Mouse (Mus musculus) limb, embryonic 10.5 days (tissue): Measurements from ENCODE around the gene Gbx2. TPM values are rescaled to one million over a fixed set of nuclear protein-coding genes. Genes with fewer than 3 reads are reported as not detected.

Experiments used
- DNase-seq: peaks from one replicate; pipeline ENCODE4 v3.0.0-alpha.2; 2017; ENCODE audit warnings: low spot score
- H3K27ac ChIP-seq: fragments of 300-500 bp; sonication (generic); 2 replicates; pipeline ENCODE4 v1.5.1; 2016; ENCODE audit warnings: mild to moderate bottlenecking
- H3K27me3 ChIP-seq: fragments of 300-500 bp; sonication (generic); 2 replicates; pipeline ENCODE4 v1.6.1; 2016; ENCODE audit warnings: low read depth, mild to moderate bottlenecking; ENCODE audit not compliant: poor library complexity, severe bottlenecking
- H3K36me3 ChIP-seq: fragments of 300-500 bp; sonication (generic); 2 replicates; pipeline ENCODE4 v1.6.1; 2016; ENCODE audit warnings: mild to moderate bottlenecking, moderate library complexity
- H3K4me1 ChIP-seq: fragments of 300-500 bp; sonication (generic); 2 replicates; pipeline ENCODE4 v1.6.1; 2016
- H3K4me3 ChIP-seq: fragments of 300-500 bp; sonication (generic); 2 replicates; pipeline ENCODE4 v1.5.1; 2016; ENCODE audit warnings: mild to moderate bottlenecking, moderate library complexity
- H3K9me3 ChIP-seq: fragments of 300-500 bp; sonication (generic); replicated peaks from 2 replicates; pipeline ENCODE4 v1.6.1; 2016; ENCODE audit warnings: mild to moderate bottlenecking
- WGBS: fragments of 180-500 bp; shearing (Covaris S2); methylation state at CpG from one replicate; pipeline ENCODE4 v1.1.7; 2016; 5-methylcytosine and 5-hydroxymethylcytosine counted together
- polyA plus RNA-seq: library from polyadenylated mRNA; unstranded; fragments of >200 nt; fragmentation: Nextera tagmentation; extraction: Ambion mirVana; gene quantifications from 2 replicates; pipeline ENCODE4 v1.2.1, GENCODE M21; 2016

The Gbx2 gene
- polyA plus RNA-seq, 1 experiment from 2014 or later = 5.3 TPM

DNA sequence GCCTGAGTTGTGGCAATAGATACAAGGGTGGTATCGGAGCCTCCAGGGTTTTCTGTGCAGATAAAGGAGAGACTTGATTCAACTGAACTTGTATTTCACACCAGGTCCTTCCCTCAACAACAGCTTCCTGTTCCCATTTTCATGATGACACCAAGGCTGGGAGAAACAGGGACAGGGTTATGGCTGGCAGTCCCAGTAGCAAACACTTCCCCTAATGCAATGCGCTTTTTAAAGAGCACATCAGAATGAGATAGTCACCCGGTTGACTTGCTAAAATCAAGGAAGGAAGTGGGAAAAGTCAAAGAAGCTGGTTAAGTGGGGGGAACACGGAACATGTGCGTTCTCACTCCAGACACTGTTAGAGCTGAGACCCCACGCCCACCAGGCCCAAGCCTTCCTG is 39.6 kb downstream of the Gbx2 start:
- H3K9me3 ChIP-seq = no peaks in the 10 kb centered on the region
- DNase-seq = no peak
- peaks cover 10% of the 10 kb centered on the region; the same call in 1 of the 2 replicates for H3K27me3 ChIP-seq
- peaks cover 42% of the 10 kb centered on the region for H3K36me3 ChIP-seq
- 89% methylated on average over 6 of the region's 6 CpGs for WGBS
- no peak overlapping the region for H3K27ac ChIP-seq
- peaks cover 11% of the 10 kb centered on the region for H3K4me1 ChIP-seq
- no peak overlapping the region for H3K4me3 ChIP-seq

DNA sequence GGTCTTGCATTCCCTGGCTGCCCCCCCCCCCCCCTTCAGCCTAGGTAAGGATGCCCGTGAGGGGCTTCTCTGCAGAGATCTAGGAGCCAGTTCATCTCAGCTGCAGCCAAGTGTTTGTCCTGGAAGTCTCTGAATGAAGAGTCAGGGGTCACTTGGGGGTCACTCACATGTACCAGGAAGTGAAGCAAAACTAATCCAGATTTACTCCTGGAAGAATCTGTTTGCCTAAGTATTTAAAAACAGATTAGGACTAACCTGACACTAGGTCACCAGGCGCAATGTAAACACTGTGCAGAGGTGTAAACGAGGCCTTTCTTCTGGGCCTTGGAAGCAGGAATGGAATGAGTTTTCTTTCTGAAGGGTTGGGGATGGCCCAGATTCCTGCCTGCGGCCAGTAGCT is 45.3 kb downstream of the Gbx2 start:
- Histone ChIP-seq H3K9me3 (no peaks in the 10 kb centered on the region), H3K4me1 (peaks cover 38% of the 10 kb centered on the region), H3K27ac (peak overlapping the region; percentile 17; the same call in 1 of the 2 replicates), H3K4me3 (no peak overlapping the region), H3K36me3 (peaks cover 37% of the 10 kb centered on the region), H3K27me3 (no peaks in the 10 kb centered on the region)
- no peak for DNase-seq
- whole genome bisulfite sequencing = 11% methylated on average over 4 of the region's 4 CpGs

DNA sequence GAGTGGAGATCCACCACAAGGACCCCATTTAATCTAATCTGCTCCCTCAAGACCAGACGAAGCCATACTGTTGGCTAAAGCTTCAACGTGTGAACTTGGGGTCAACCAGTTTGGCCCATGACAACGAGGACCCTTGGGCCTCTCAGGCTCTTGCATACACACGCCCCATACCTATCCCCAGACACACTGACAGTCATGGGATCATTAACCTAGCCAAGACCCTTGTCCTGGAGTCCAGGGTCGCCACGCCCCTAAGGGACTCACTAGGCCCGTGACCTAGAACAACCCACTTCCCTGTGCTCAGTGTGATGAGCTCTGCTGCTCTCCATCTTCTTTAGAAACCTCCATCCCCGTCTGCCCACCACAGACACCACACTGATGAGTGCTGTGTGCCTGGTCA is 46.6 kb downstream of the Gbx2 start:
- H3K4me3 ChIP-seq = no peak overlapping the region
- H3K27ac ChIP-seq = no peak overlapping the region
- no peak for DNase-seq
- no peaks in the 10 kb centered on the region for H3K27me3 ChIP-seq
- peaks cover 24% of the 10 kb centered on the region for H3K36me3 ChIP-seq
- peaks cover 49% of the 10 kb centered on the region for H3K4me1 ChIP-seq
- 89% methylated on average over 8 of the region's 8 CpGs for WGBS
- H3K9me3 ChIP-seq = no peaks in the 10 kb centered on the region

DNA sequence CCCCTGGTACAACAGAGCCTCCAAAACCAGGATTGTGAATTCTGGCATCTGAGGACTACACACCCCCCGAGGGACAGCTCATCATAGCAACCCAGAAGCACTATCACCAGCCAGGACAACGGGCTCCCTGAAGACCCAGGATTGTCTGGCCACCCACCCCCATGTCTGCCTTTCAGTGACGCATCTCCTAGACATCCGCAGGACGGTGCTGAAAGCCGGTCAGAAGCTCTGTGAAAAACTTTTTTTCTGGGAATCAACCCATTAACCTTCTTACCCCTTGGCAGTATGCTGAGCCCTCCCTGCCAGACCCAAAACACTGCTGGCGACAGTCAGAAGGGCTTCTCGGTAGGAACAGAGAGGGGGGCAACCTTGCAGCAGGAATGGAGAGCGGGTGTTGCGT is 50.1 kb downstream of the Gbx2 start:
- H3K36me3 ChIP-seq = 0 out of 2 replicates have a peak, but pooled peaks cover 6% of the 10 kb centered on the region
- WGBS = 84% methylated on average over 10 of the region's 10 CpGs
- H3K4me1 ChIP-seq = peaks cover 50% of the 10 kb centered on the region
- no peak for DNase-seq
- no peaks in the 10 kb centered on the region for H3K9me3 ChIP-seq
- no peaks in the 10 kb centered on the region for H3K27me3 ChIP-seq
- no peak overlapping the region for H3K27ac ChIP-seq
- no peak overlapping the region for H3K4me3 ChIP-seq

DNA sequence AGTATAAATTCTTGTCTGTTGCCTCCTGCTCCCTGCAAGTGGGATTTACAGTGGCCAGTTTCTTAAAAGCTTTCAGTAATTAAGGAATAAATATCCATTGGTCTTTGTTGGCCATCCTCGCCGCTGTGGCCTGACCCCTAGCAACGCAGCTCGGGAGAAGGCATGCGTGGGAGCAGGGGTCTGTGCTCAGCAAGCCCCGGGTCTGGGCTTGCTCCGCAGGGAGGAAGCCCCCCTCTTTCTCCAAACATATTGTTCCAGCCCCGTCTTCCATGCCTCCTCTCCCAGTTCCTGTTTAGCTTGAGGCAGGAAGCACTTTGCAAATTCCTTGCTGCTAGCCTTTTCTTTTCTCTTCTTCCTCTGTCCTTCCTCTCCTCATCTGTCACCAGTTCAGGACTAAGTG is 50.8 kb downstream of the Gbx2 start:
- WGBS = 63% methylated on average over 8 of the region's 8 CpGs
- DNase-seq = no peak
- Histone ChIP-seq H3K4me3 (no peak overlapping the region), H3K36me3 (0 out of 2 replicates have a peak, but pooled peaks cover 6% of the 10 kb centered on the region), H3K4me1 (peaks cover 43% of the 10 kb centered on the region), H3K9me3 (no peaks in the 10 kb centered on the region), H3K27me3 (no peaks in the 10 kb centered on the region), H3K27ac (0 out of 2 replicates have a peak overlapping the region, but pooled peaks have one; percentile 25)

DNA sequence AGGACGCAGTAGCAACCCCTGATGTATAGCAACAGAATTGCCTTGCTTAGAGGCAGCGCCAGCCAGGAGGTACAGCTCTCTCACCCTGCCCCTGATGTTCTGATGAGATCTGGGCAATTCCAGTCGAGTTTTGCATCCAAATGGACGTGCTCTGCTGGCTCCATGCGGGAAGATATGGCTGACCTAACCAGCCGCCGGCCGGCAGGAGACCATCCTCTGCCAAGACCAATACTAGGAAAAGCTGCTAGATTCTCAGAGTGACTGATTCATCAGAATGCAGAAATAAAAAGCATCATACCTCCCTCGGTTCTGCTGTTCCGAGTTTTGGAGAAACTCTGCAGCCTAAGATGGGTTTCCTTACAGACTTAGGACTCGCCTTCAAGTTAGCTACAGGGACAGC is 52.5 kb downstream of the Gbx2 start:
- peaks cover 30% of the 10 kb centered on the region for H3K4me1 ChIP-seq

More for the DNA sequence above, 52.5 kb downstream of the Gbx2 start:
- Histone ChIP-seq H3K36me3 (0 out of 2 replicates have a peak, but pooled peaks cover 6% of the 10 kb centered on the region), H3K9me3 (no peaks in the 10 kb centered on the region), H3K27ac (no peak overlapping the region), H3K27me3 (no peaks in the 10 kb centered on the region), H3K4me3 (no peak overlapping the region)
- 89% methylated on average over 11 of the region's 11 CpGs for WGBS
- no peak for DNase-seq

Other genes starting within 250 kb of the Gbx2 start
- gene Asb18, start 83.5 kb upstream of the Gbx2 start, polyA plus RNA-seq = not detected in 2 replicates
- not detected in 2 replicates for gene Iqca, start 222.2 kb upstream of the Gbx2 start, polyA plus RNA-seq